Mouse (Mus musculus): Measurements from ENCODE around the gene Gzme. TPM values are rescaled to one million over a fixed set of nuclear protein-coding genes. Genes with fewer than 3 reads are reported as not detected.
A peak's percentile ranks its signal among the peaks of the same experiment; 100 is the strongest.
"Not testable (repeated sequence)": the region's sequence is repeated elsewhere in the genome, so short reads cannot be mapped to it uniquely, and the experiment has no call there.

Gzme gene
- total RNA-seq (2021) = not detected
- long read RNA-seq, experiment 1 = 0 reads
- long read RNA-seq, experiment 2 = 0 reads

DNA sequence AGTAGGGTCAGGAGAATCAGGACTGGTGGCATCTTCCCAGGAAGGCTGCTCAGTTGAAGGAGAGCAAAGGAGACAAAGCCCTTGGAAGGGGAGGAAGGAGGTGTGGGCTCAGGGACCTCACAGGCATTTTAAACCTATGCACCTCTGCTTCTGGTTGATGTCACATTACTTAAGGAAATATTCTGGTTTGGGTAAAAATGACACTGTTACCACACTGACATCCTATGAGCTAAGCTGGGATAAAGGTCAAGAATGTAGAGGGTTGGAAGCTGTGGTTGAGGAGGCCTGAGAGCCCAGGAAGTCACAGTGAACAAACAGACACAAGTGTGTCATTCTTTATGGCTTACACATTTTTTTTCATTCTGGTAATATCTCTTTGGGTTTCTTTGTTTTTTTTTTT lies at the start of gene Gzme:
Gene Gzme, minus strand, starts transcription at position 101 of the 400 bp plus-strand sequence.
- DNase-seq = no peak

DNA sequence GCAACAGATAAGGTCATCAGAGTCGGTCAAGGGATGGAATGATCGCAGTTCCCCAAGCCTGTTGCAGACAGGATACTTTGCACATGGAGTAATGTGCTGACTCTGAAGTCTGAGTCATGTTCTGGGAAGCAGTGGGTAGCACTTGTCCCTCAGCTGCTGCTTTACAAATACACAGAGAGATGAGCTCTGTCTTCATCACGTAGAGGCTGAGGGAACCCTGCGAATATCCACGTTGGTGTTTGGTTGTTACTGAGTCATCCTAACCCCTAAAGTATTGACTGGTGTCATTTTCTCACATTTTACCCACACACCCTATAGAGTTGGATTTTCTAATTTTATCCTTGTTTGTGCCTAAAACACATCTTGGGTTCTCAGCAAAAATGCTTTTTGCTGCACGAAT lies 47.6 kb upstream of the Gzme start:
- no peak for DNase-seq

DNA sequence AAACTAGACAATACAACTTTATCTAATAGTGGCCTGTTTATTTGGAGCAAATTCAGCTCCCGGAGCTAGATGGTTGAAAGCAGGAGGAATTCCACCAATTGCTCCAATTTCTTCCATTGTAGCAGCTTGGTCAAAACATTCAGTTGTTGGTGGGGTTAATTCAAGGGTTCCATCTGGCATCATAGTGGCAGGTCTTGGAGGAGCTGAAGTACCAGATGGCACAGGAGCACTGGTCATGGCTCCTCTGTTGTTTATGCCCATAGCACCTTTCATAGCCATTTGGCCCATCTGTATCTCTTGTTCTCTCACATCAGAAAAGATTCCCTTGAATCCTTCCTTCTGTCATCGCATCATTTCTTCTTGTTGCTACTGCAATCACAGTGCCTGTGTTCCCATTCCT lies 41.7 kb upstream of the Gzme start:
- DNase-seq = no peak

DNA sequence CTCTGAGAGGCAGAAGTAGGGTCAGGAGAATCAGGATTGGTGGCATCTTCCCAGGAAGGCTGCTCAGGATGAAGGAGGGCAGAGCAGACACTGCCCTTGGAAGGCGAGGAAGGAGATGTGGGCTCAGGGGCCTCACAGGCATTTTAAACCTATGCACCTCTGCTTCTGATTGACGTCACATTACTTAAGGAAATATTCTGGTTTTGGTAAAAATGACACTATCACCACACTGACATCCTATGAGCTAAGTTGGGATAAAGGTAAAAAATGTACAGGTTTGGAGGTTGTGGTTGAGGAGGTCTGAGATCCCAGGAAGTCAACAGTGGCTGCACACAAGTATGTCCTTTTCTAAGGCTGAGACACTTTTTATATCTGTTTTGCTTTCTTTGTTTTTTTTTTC lies 39.1 kb upstream of the Gzme start, which contains the start of gene Gzmg:
Gene Gzmg, minus strand, starts transcription at position 101 of the 400 bp plus-strand sequence.
- not testable (repeated sequence) for DNase-seq

DNA sequence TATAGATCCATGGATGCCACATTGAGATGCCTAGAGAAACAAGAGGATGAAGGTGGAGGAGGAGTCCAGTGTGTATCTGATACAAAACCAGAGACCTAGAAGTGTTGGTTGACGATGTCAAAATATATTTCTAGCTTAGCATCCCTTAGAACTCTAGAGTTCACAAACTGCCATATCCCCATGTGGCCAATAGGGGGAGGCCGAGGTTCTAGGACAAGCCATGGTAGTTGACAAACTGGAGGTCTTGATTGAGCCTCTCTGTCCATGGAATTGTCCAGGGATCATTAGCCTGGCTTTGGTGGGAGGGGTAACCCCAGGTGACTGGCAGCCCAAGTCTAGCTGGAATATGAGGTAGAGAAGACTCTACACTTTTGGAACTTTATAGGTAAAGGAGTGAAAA lies 34.9 kb upstream of the Gzme start:
- DNase-seq = no peak

DNA sequence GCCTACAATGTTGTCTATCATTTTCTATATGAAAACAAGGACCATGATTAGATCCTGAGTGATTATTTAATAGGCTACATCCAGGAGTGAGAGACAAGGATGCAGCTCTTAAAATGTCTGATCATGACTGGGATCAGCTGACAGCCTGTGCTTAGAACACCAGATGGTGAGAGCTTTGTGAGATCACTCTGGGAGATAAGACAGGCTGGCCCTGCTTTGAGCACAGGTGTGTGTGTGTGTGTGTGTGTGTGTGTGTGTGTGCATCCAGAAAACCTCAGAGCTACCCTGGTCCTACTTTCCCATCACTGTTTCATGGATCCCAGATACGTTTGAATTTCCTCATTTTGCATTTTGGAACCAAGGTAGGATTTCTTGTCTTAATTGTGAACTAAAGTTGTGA lies 13.2 kb upstream of the Gzme start:
- not testable (repeated sequence) for DNase-seq

DNA sequence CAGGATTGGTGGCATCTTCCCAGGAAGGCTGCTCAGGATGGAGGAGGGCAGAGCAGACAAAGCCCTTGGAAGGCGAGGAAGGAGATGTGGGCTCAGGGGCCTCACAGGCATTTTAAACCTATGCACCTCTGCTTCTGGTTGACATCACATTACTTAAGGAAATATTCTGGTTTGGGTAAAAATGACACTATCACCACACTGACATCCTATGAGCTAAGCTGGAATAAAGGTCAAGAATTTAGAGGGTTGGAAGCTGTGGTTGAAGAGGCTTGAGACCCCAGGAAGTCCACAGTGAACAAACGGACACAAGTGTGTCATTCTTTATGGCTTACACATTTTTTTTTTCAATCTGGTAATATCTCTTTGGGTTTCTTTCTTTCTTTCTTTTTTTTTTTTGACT lies 12.1 kb upstream of the Gzme start, which contains the start of gene Gzmd:
Gene Gzmd, minus strand, starts transcription at position 101 of the 400 bp plus-strand sequence.
- DNase-seq = not testable (repeated sequence)

DNA sequence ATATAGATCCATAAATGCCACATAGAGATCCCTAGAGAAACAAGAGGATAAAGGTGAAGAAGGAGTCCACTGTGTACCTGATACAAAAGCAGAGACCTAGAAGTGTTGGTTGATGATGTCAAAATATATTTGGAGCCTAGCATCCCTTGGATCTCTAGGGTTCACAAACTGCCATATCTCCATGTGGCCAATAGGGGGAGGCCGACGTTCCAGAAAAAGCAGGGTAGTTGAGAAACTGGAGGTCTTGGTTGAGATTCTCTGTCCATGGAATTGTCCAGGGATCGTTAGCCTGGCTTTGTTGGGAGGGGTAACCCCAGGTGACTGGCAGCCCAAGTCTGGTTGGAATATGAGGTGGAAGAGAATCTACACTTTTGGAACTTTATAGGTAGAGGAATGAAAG lies 7.9 kb upstream of the Gzme start:
- DNase-seq = no peak

DNA sequence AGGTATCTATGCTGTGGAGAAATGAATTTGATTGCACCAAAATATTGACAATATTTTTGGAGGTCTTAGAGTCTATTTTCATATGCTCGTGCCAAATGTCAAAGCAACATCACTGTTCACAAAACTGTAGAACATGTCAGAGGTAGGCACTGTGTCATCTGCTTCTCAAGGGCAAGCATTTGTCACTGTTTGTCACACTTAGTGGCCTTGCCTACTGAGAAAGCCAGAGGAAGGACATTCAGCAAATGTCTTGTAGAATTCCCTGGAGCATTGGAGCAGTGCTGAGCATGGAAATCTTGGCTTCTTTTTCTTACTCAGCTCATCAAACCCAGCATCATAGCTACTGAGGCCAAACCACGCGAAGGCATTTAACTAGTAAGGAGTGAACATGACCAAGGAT lies 3.1 kb upstream of the Gzme start:
- DNase-seq = peak; percentile 19

DNA sequence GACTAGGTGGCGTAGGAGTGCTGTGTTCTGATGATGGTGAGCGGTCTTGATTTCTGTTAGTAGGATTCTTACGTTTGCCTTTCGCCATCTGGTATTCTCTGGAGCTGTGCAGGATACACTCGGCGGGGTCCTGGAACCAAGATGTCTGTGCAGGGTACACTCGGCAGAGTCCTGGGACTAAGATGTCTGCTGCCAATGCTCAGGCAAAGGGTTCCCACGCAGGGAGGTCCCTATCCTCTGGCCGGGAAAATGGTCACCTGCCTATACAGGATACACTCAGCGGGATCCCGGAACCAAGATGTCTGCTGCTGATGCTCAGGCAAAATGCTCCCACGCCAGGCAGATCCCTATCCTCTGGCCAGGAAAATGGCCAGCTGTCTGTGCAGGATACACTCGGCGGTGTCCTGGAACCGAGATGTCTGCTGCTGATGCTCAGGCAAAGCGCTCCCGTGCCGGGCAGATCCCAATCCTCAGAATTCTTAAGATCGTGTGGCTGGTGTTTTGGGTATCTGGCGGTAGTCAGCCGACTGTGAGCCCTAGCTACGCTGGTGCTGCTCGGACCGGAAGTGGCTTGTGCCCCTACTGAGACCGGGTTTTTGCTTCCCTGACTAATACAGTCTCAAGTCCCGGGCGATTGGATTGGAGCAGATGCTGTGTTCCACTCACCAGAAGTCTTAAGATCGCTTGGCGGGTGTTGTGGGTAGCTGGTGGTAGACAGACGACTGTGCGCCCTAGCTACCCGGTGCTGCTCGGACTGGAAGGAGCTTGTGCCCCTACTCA lies 4.7 kb downstream of the Gzme start:
- DNase-seq = not testable (repeated sequence)

DNA sequence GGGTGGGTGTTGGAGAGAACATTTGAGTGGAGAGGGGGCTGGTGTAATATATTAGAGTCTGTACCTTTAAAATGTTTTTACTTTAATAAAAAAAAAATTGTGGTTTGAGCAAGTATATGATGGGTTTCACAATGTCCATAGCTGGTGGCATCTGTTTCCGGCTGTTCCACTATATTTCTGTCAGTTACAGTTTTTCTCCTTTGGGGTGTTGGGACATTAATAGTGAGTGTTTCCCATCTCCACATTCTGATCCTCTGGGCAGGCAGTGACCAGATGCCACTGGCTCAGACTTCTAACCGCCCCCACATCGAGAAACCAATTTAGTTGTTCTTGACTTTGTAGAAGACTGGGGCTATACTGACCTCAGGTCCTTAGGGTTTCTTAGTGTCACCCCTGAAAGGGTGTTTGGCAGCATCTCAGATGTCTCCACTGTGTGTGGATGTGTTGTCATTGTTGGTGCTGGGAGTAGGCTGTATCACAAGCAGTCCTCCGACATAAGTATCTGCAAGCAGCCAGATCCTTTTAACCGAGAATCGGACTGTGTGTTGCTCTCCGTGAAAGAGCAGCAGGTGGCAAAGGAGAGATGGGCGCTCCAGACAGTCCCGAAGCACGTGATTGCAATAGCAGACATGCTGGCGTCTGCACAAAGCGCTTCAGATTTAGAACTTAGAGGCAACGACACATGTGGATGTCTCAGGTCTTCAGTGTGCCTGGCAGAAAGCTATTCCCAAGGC lies 14.8 kb downstream of the Gzme start:
- DNase-seq = no peak

DNA sequence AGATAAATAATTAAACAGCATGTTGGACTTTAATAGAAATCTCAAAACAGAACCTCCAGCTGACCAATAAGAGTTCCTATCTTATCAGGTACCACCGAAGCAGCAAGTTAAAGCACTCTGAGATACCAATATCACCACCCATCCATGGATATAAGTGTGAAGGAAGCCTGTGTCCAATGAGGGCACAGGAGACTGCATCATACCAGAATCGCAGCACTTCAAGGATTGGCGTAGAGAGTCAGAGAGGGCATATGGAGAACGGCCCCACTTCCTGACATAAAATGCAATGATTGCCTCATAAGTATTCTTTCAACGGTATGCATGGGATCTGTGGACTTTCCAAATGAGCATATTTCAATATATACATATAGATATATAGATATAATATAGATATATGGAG lies 15.4 kb downstream of the Gzme start:
- no peak for DNase-seq

DNA sequence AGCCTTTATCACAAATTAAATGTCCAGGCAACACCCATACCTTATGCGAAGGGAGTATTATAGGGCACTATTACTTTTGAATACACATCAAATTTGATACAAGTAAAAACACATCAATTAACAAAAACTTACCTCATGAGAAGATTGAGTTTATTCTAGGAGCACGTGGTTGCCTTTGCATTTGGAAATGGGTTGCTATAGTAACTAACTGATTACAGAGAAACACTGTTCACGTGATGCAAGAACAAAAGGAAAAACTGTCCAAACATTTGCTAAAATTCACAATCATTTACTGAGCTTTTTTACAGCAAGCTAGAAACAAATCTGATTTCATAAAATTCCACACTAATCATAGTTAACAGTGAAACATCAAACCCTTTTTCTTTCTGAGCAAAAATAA lies 17.0 kb downstream of the Gzme start:
- no peak for DNase-seq

DNA sequence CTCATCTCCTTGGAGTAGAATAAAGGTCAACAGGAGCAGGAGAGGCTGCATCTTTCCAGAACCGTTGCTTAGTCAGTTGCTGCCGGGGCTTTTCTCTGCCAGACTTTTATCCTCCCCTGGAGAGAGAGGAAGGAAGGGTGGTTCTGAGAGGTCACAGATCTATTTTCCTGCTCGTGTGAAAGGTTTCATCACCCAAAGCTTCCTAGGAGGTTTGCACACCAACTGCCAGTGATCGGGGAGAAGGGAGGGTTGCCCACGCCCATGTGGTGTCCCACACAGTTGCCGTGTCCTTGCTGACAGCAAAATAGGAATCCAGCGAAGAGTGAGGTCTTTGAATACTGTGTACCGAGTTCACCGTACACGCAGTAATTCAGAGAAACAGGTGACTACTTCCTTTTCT lies 18.0 kb downstream of the Gzme start, which contains the start of gene Ctsg:
Gene Ctsg, minus strand, starts transcription at position 189 of the 400 bp plus-strand sequence.
- DNase-seq = no peak

DNA sequence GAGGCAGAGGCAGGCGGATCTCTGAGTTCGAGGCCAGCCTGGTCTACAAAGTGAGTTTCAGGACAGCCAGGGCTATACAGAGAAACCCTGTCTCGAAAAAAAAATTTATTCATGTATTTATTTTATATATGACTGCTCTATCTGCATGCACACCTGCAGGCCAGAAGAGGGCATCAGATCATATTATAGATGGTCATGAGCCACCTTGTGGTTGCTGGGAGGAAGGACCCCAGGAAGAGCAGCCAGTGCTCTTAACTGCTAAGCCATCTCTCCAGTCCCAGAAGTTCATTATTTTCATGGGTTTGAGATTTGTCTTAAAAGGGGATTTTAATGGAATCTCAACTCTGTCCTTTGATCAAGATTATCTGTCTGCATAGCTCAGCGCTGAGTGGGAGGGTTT lies 21.5 kb downstream of the Gzme start:
- DNase-seq = peak; percentile 11

DNA sequence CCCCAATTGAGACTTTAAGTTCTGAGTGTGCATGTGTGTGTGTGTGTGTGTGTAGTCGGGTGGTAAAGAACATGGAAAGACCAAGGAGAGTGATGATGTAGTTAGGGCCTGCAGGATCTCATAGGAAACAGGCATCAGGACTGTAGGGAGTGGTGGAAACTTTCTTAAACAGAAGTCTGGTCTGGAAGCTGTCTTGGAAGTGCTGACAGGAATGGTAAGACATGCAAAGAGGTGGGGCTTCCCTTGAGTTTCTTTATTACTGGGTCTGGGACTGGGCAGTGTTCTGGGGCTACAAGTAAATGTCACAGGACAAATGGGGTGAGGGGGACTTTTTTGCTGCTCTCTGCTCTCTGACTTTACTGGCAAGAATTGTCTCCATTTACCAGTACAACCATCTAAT lies 22.8 kb downstream of the Gzme start:
- DNase-seq = no peak

DNA sequence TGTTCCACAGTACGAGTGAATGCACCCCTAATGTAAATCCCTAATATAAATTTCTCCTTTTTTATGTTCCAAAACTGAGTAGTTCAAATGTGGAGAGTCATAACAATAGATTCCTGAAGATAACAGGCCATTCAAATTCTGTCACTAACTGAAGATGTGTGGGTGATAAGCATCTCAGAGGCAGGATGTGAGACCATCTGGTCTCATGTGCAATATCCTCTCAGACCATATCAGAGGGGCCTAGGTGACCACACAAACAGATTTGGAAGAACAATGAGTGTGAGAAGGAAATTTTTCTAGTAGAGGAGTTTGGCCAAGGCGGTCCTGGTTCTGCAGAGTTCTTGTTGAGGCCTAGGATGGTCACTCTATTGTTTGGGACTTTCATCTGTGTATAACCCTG lies 27.1 kb downstream of the Gzme start:
- DNase-seq = no peak

DNA sequence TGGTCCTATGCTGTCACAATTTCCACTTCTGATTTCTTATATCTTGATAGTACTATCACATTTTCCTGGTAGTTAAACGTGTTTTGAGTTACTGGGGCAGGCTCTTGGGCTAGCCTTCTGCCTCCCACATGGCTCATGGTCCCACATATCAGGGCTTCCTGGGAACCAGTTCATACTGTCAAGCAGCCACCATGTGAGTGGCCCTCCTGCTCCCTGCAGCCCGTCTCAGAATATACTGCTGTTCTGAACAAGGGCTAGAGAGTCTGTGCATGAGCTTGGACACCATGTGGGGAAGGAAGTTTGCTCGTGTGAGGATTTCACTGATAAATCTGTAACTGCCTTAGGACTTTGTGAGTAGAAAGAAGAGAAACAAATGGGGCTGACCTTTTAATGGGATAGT lies 33.7 kb downstream of the Gzme start:
- no peak for DNase-seq

DNA sequence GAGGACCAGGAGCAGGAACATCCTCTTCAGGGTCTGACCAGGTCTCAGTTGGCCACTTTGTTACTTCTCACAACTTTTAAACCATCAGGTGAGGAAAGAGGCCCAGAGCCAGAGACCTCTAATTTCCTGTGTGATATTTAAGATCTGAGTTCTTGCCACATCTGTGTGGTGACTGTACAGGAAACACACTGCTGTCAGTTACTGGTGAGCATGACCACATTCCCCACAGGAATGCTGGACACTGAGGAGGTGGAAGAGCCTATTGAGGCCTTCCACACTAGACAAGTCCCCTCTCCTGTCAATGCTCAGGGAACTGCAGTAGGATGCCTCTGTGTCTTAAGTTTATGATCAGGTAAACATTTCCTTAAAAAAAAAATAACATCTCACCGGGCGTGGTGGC lies 35.3 kb downstream of the Gzme start, which contains the start of gene Mcpt8:
Gene Mcpt8, minus strand, starts transcription at position 107 of the 400 bp plus-strand sequence.
- DNase-seq = no peak

DNA sequence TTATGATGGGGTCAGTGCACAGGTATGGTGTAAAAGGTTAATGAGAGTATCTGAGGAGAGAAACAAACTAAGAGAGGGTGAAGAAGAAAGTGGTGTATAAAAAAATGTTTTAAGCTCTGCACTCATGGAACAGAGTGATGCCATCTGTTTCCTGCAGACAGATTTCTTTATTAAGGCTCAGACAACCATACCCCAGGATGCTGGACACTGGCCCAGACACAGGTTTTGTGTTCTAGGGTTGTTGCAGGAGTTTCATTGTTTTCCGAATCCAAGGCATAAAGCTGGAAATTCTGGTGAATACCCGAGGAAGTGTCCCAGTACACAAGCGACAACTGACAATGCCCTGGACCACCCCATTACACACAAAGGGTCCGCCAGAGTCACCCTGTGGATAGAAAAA lies 38.4 kb downstream of the Gzme start:
- DNase-seq = no peak
